Mouse (Mus musculus): ENCODE results near the gene Efhd1.

- TF ChIP-seq CTCF (IDR thresholded peaks at IDR 0.05; ENCODE audit: low read depth) = no peak
- TF ChIP-seq EP300 (IDR thresholded peaks at IDR 0.05; ENCODE audit: low read depth) = no peak
These were observed 49.4 kb upstream of the Efhd1 start for GRCm38 (mm10) chr1:87214748-87215147.
